Mouse (Mus musculus) embryonic fibroblast, embryonic 13.5 days (primary cell): Measurements from ENCODE around the gene Olfr96.

Source experiments
- CTCF ChIP-seq: IDR thresholded peaks from 2 replicates; pipeline ENCODE4 v1.5.1; 2011; ENCODE audit warnings: mild to moderate bottlenecking, control low read depth, low read length, moderate library complexity, borderline replicate concordance; ENCODE audit not compliant: insufficient read depth
- POLR2A ChIP-seq: IDR thresholded peaks from 2 replicates; pipeline ENCODE4 v1.6.1; 2011; ENCODE audit warnings: low read depth, mild to moderate bottlenecking, control low read depth, low read length, moderate library complexity

GRCm38 (mm10) chr17:37270058-37270701 lies 50.2 kb downstream of the Olfr96 start, which contains the start of gene H2-M3:
- no peak for TF ChIP-seq POLR2A
- TF ChIP-seq CTCF = no peak
